Mouse (Mus musculus): ENCODE measurements around the gene Scgb1a1.

DNA sequence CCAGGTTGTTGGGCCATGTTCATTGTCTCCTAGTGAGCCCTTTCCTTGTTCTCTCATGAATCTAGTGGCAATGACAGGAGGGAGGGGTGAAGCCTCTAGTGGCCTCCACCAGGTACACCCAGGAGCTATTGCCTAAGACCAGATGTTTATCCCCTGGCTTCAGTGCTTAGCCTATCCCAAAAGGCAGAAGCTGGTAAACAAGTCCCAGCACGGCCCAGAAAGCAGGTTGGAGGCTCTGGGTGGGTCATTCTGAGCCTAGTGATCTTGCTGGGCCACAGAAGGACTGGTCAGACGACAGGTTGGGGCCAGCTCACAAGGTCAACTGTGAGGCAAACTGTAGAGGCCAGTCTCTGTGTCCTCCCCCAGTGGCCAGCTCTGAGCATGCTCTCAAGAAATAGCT, 3.0 kb upstream of the Scgb1a1 start:
- TF ChIP-seq CTCF (IDR thresholded peaks at IDR 0.05; ENCODE audit: low read depth) (no peak), EP300 (optimal IDR thresholded peaks at IDR 0.05) (no peak)
